Mouse (Mus musculus) spleen, adult 2 months (tissue): ENCODE results near the gene Cxcl9.

ENCODE experiments used
- CTCF ChIP-seq: fragments of 200-500 bp; IDR thresholded peaks from 2 replicates; pipeline ENCODE4 v1.5.1; 2011; ENCODE audit warnings: mild to moderate bottlenecking, inconsistent platforms; ENCODE audit not compliant: insufficient read depth, insufficient read length, insufficient replicate concordance; ENCODE audit errors: extremely low read depth
- POLR2A ChIP-seq: fragments of 200-500 bp; IDR thresholded peaks from 2 replicates; pipeline ENCODE4 v1.6.1; 2011; ENCODE audit warnings: low read depth, low read length, inconsistent platforms

DNA sequence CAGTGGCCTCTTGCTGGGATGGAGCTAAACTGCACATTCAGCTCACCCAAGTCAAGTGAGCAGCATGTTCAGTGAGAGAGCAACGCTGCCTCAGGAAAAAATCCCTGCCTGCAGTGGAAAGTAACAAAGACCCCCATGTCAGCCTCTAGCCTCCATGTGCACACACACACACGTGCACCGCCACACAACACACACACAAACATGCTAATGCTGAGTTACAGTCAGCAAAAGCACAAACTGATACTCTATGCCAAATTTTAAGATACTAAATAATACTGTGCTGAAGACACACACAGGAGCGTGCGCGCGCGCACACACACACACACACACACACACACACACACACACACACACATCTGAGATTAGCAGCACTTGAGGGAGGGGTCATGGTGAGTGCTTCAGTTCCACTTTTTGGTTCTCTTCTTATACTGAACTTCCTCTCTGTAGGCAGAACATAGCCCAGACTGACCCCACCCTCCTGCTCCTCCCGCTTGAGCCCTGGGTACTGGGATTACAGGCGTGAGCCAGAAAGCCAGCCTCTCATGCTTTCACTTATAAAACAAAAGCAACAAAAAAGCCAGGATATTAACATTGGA, 48.8 kb downstream of the Cxcl9 start:
- no peak for TF ChIP-seq CTCF
- TF ChIP-seq POLR2A: no peak
